Mouse (Mus musculus): ENCODE data around the gene Topors. TPM values are rescaled to one million over a fixed set of nuclear protein-coding genes. Genes with fewer than 3 reads are reported as not detected.

Gene Topors
- total and polyA plus RNA-seq, 3 experiments, result 2.2 to 10.8 (median 9.2) TPM

GRCm38 (mm10) chr4:40243006-40243405 is 26.6 kb downstream of the Topors start:
- no peak for DNase-seq
- Histone ChIP-seq H3K79me2 (replicated peaks; ENCODE audit: control insufficient read depth, insufficient read depth, low read length) (no peaks in the 10 kb centered on the region), H3K36me3 (ENCODE audit: control insufficient read depth, insufficient read depth, low read length) (no peaks in the 10 kb centered on the region), H3K4me1 (ENCODE audit: control insufficient read depth, insufficient read depth, low read length) (peaks cover 3% of the 10 kb centered on the region), H3K27ac (no peak overlapping the region), H3K9ac (ENCODE audit: low read depth, low read length) (no peak overlapping the region), H3K4me3 (no peak overlapping the region), H3K27me3 (ENCODE audit: control insufficient read depth, insufficient read depth, low read length) (no peaks in the 10 kb centered on the region)
- TF ChIP-seq EP300 (IDR thresholded peaks at IDR 0.05; ENCODE audit: insufficient read depth, low read depth, low read length) (no peak), CTCF (IDR thresholded peaks at IDR 0.05) (no peak), POLR2A (IDR thresholded peaks at IDR 0.05; ENCODE audit: insufficient read depth, low read depth, low read length) (no peak)
- intact Hi-C loops (cut with DNase I), result no loop called here
- WGBS, result 83% methylated on average over 4 of the region's 4 CpGs

- intact Hi-C loops (cut with DNase I), result no loop called here
- no peak overlapping the region for H3K27ac ChIP-seq
- H3K9ac ChIP-seq (ENCODE audit: low read depth, low read length), result no peak overlapping the region
- H3K4me1 ChIP-seq (ENCODE audit: control insufficient read depth, insufficient read depth, low read length), result peaks cover 3% of the 10 kb centered on the region
- no peak overlapping the region for H3K4me3 ChIP-seq
- DNase-seq, result no peak
- H3K27me3 ChIP-seq (ENCODE audit: control insufficient read depth, insufficient read depth, low read length), result no peaks in the 10 kb centered on the region
- H3K36me3 ChIP-seq (ENCODE audit: control insufficient read depth, insufficient read depth, low read length), result no peaks in the 10 kb centered on the region; the same call in 1 of the 2 replicates
- TF ChIP-seq EP300 (IDR thresholded peaks at IDR 0.05; ENCODE audit: insufficient read depth, low read depth, low read length) (no peak), CTCF (IDR thresholded peaks at IDR 0.05) (no peak), POLR2A (IDR thresholded peaks at IDR 0.05; ENCODE audit: insufficient read depth, low read depth, low read length) (no peak)
- H3K79me2 ChIP-seq (replicated peaks; ENCODE audit: control insufficient read depth, insufficient read depth, low read length), result no peaks in the 10 kb centered on the region
- WGBS, result 50% methylated on average over 6 of the region's 6 CpGs
Measured at GRCm38 (mm10) chr4:40241928-40242327, 27.7 kb downstream of the Topors start.

DNA sequence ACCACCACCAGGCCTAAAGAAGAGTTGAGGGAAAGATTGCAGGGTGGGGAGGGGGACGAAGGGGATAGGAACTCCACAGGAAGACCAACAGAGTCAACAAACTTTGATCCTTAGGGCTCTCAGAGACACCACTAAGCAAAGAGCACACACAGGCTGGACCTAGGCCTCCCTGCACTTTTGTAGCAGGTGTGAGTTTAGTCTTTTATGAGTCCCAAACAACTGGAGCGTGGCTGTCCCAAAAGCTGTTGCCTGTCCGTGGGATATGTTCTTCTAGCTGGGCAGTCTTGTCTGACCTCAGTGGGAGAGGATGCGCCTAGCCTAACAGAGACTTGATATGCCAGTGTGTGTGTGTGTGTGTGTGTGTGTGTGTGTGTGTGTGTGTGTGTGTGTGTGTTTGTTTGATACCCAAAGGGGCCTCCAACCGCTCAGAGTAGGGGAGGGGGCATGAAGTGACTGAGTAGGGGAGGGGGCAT is 29.3 kb downstream of the Topors start:
- Histone ChIP-seq H3K79me2 (replicated peaks; ENCODE audit: control insufficient read depth, insufficient read depth, low read length) (no peaks in the 10 kb centered on the region), H3K4me3 (no peak overlapping the region; the same call in 1 of the 2 replicates), H3K27me3 (ENCODE audit: control insufficient read depth, insufficient read depth, low read length) (no peaks in the 10 kb centered on the region), H3K9ac (ENCODE audit: low read depth, low read length) (peak overlapping the region; percentile 64), H3K36me3 (ENCODE audit: control insufficient read depth, insufficient read depth, low read length) (no peaks in the 10 kb centered on the region; the same call in 1 of the 2 replicates), H3K4me1 (ENCODE audit: control insufficient read depth, insufficient read depth, low read length) (peaks cover 3% of the 10 kb centered on the region), H3K27ac (no peak overlapping the region; the same call in 1 of the 2 replicates)
- TF ChIP-seq CTCF (IDR thresholded peaks at IDR 0.05) (no peak), POLR2A (IDR thresholded peaks at IDR 0.05; ENCODE audit: insufficient read depth, low read depth, low read length) (no peak), EP300 (IDR thresholded peaks at IDR 0.05; ENCODE audit: insufficient read depth, low read depth, low read length) (no peak)
- DNase-seq, result peak in 1 of 2 experiments; percentile 7
- 59% methylated on average over 5 of the region's 5 CpGs for WGBS
- intact Hi-C loops (cut with DNase I), result no loop called here

DNA sequence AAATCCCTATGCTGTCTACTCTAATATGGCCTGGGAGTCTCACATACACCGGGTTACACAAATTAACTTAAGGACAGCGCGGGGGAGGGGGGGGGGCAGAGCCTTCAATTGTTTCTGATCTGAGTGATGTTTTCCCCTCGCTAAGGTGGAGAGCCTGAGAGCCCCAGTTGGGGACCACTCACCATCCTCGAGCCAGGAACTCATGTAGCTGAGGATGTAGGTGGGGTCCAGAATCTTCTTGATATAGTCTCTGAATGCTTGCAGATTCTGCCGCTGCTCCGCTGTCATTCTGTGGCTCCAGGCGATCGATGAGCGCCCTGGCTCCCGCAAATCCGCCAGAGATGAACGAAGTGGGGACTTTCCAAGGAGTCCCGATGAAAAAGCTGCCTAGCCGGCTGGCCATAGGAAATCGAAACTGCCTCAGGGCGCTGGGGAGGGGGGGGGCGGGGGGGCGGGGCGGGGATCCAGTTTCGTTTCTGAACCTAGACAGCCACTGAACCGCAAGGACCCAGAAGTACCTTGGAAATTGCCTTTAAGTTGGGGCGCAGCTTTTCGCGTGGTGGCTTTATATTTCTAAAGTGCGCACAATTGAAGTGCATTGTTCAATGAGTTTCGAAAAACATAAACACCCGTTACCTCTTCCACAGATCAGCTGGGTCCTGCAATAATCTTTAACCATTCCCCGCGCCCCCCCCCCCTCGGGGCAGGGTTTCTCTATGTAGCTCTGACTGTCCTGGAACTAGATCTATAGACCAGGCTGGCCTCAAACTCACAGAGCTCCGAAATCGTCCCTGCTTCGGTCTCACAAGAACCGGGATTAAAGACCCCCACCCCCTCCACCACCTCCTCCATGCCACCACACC is 30.0 kb downstream of the Topors start, which contains the start of gene Ddx58:
Gene Ddx58, minus strand, starts transcription at position 420 of the 863 bp plus-strand sequence.
- intact Hi-C loops (cut with DNase I), result loop anchor here (2.0 kb wide), 1 partner anchor 29 kb away; the partner anchor contains the start of genes Smim27 and Topors

GRCm38 (mm10) chr4:40238483-40239408 is 30.9 kb downstream of the Topors start:
- no peaks in the 10 kb centered on the region; the same call in 1 of the 2 replicates for H3K36me3 ChIP-seq (ENCODE audit: control insufficient read depth, insufficient read depth, low read length)
- WGBS, result 1% methylated on average over 17 of the region's 17 CpGs
- no peaks in the 10 kb centered on the region for H3K27me3 ChIP-seq (ENCODE audit: control insufficient read depth, insufficient read depth, low read length)
- H3K79me2 ChIP-seq (replicated peaks; ENCODE audit: control insufficient read depth, insufficient read depth, low read length), result no peaks in the 10 kb centered on the region
- H3K9ac ChIP-seq (ENCODE audit: low read depth, low read length), result peak overlapping the region; percentile 81
- peaks cover 3% of the 10 kb centered on the region for H3K4me1 ChIP-seq (ENCODE audit: control insufficient read depth, insufficient read depth, low read length)
- intact Hi-C loops (cut with DNase I), result loop anchor here (2.0 kb wide), 1 partner anchor 30 kb away; the partner anchor contains the start of genes Smim27 and Topors
- peak overlapping the region; percentile 60 for H3K4me3 ChIP-seq
- TF ChIP-seq EP300 (IDR thresholded peaks at IDR 0.05; ENCODE audit: insufficient read depth, low read depth, low read length), result no peak
- peak overlapping the region; percentile 89 for H3K27ac ChIP-seq
- peak; percentile 74 to 78 for DNase-seq

More for the DNA sequence above, 30.0 kb downstream of the Topors start, which contains the start of gene Ddx58:
- Histone ChIP-seq H3K27me3 (ENCODE audit: control insufficient read depth, insufficient read depth, low read length) (no peaks in the 10 kb centered on the region), H3K4me3 (peak within 1 kb of the TSS; percentile 60), H3K27ac (peak within 1 kb of the TSS; percentile 89), H3K36me3 (ENCODE audit: control insufficient read depth, insufficient read depth, low read length) (no peaks in the 10 kb centered on the region; the same call in 1 of the 2 replicates), H3K9ac (ENCODE audit: low read depth, low read length) (peak within 1 kb of the TSS; percentile 81), H3K4me1 (ENCODE audit: control insufficient read depth, insufficient read depth, low read length) (peaks cover 3% of the 10 kb centered on the region), H3K79me2 (replicated peaks; ENCODE audit: control insufficient read depth, insufficient read depth, low read length) (no peaks in the 10 kb centered on the region)
- DNase-seq, result peak; percentile 59 to 72
- 2% methylated on average over 35 of the region's 35 CpGs for WGBS
- peak; percentile 59; the same call in 1 of the 2 replicates for TF ChIP-seq POLR2A (IDR thresholded peaks at IDR 0.05; ENCODE audit: insufficient read depth, low read depth, low read length)
- no peak for TF ChIP-seq CTCF (IDR thresholded peaks at IDR 0.05)

Data from heart, adult 2 months (tissue).